Mouse (Mus musculus): ENCODE data around the gene Agap1. TPM values are rescaled to one million over a fixed set of nuclear protein-coding genes. Genes with fewer than 3 reads are reported as not detected.

Gene Agap1
- total and polyA plus RNA-seq, 3 experiments = 0.01 TPM; not detected in 2

- Histone ChIP-seq H3K9me3 (replicated peaks; ENCODE audit: insufficient read depth, low read length) (no peaks in the 10 kb centered on the region), H3K27ac (ENCODE audit: control insufficient read depth, low read depth, low read length) (no peak overlapping the region), H3K36me3 (ENCODE audit: control insufficient read depth in 1 of 2, insufficient read depth in 2 of 2, low read length in 2 of 2) (no peaks in the 10 kb centered on the region), H3K79me2 (ENCODE audit: control insufficient read depth, insufficient read depth, low read length, poor library complexity) (no peaks in the 10 kb centered on the region), H3K27me3 (ENCODE audit: control insufficient read depth in 1 of 2, insufficient read depth in 2 of 2, low read length in 2 of 2) (no peaks in the 10 kb centered on the region), H3K9ac (ENCODE audit: control insufficient read depth, low read depth, low read length, poor library complexity, severe bottlenecking) (no peak overlapping the region), H3K4me3 (ENCODE audit: control insufficient read depth in 1 of 2, insufficient read depth in 1 of 2, low read depth in 2 of 2, low read length in 2 of 2) (no peak overlapping the region), H3K4me1 (ENCODE audit: control insufficient read depth in 1 of 2, insufficient read depth in 2 of 2, low read length in 2 of 2) (no peaks in the 10 kb centered on the region)
- DNase-seq (ENCODE audit: low read depth, low spot score) = no peak
- TF ChIP-seq RAD21 (IDR thresholded peaks at IDR 0.05; ENCODE audit: low read depth, low read length) (no peak), USF2 (IDR thresholded peaks at IDR 0.05; ENCODE audit: borderline replicate concordance in 1 of 2, insufficient read depth in 1 of 2, low read depth in 1 of 2, low read length in 2 of 2) (no peak), ZMIZ1 (IDR thresholded peaks at IDR 0.05; ENCODE audit: low read depth, low read length) (no peak), ELF1 (IDR thresholded peaks at IDR 0.05; ENCODE audit: low read depth, low read length) (no peak), TBP (IDR thresholded peaks at IDR 0.05; ENCODE audit: low read depth, low read length) (no peak), UBTF (IDR thresholded peaks at IDR 0.05; ENCODE audit: borderline replicate concordance, insufficient read depth, low read depth, low read length) (no peak), CTCF (IDR thresholded peaks at IDR 0.05 in 2 of 3, conservative IDR thresholded peaks at IDR 0.05 in 1 of 3; ENCODE audit: control insufficient read depth in 1 of 3, insufficient read depth in 1 of 3, low read depth in 2 of 3, low read length in 3 of 3, poor library complexity in 1 of 3, severe bottlenecking in 1 of 3) (no peak), ZNF384 (IDR thresholded peaks at IDR 0.05; ENCODE audit: low read depth, low read length) (no peak), ZC3H11A (IDR thresholded peaks at IDR 0.05; ENCODE audit: low read depth, low read length) (no peak), MXI1 (IDR thresholded peaks at IDR 0.05; ENCODE audit: low read depth, low read length) (no peak)
Measured at GRCm38 (mm10) chr1:89478571-89479460, 24.2 kb downstream of the Agap1 start.

- DNase-seq (ENCODE audit: low read depth, low spot score) = no peak
- Histone ChIP-seq H3K9ac (ENCODE audit: control insufficient read depth, low read depth, low read length, poor library complexity, severe bottlenecking) (no peak overlapping the region), H3K27me3 (ENCODE audit: control insufficient read depth in 1 of 2, insufficient read depth in 2 of 2, low read length in 2 of 2) (no peaks in the 10 kb centered on the region), H3K4me1 (ENCODE audit: control insufficient read depth in 1 of 2, insufficient read depth in 2 of 2, low read length in 2 of 2) (no peaks in the 10 kb centered on the region), H3K4me3 (ENCODE audit: control insufficient read depth in 1 of 2, insufficient read depth in 1 of 2, low read depth in 2 of 2, low read length in 2 of 2) (no peak overlapping the region), H3K36me3 (ENCODE audit: control insufficient read depth in 1 of 2, insufficient read depth in 2 of 2, low read length in 2 of 2) (no peaks in the 10 kb centered on the region), H3K79me2 (ENCODE audit: control insufficient read depth, insufficient read depth, low read length, poor library complexity) (no peaks in the 10 kb centered on the region), H3K9me3 (replicated peaks; ENCODE audit: insufficient read depth, low read length) (no peaks in the 10 kb centered on the region), H3K27ac (ENCODE audit: control insufficient read depth, low read depth, low read length) (no peak overlapping the region)
- TF ChIP-seq POLR2AphosphoS2 (IDR thresholded peaks at IDR 0.05; ENCODE audit: low read length) (no peak), MEF2A (IDR thresholded peaks at IDR 0.05; ENCODE audit: extremely low read depth, insufficient replicate concordance, low read depth, low read length, poor library complexity, severe bottlenecking) (no peak), TBP (IDR thresholded peaks at IDR 0.05; ENCODE audit: low read depth, low read length) (no peak), POLR2AphosphoS5 (IDR thresholded peaks at IDR 0.05; ENCODE audit: borderline replicate concordance, low read depth, low read length) (no peak), GABPA (IDR thresholded peaks at IDR 0.05; ENCODE audit: low read depth, low read length) (no peak), MYB (IDR thresholded peaks at IDR 0.05; ENCODE audit: low read depth, low read length) (no peak), HCFC1 (IDR thresholded peaks at IDR 0.05; ENCODE audit: low read depth, low read length) (no peak), ZNF384 (IDR thresholded peaks at IDR 0.05; ENCODE audit: low read depth, low read length) (no peak), RAD21 (IDR thresholded peaks at IDR 0.05; ENCODE audit: low read depth, low read length) (no peak), ZKSCAN1 (IDR thresholded peaks at IDR 0.05; ENCODE audit: low read depth, low read length) (no peak), MAFK (IDR thresholded peaks at IDR 0.05; ENCODE audit: borderline replicate concordance, low read depth, low read length) (no peak), ETS1 (IDR thresholded peaks at IDR 0.05; ENCODE audit: low read depth, low read length) (no peak), UBTF (IDR thresholded peaks at IDR 0.05; ENCODE audit: borderline replicate concordance, insufficient read depth, low read depth, low read length) (no peak), NRF1 (IDR thresholded peaks at IDR 0.05; ENCODE audit: insufficient read depth, low read depth, low read length, poor library complexity, severe bottlenecking) (no peak), JUND (IDR thresholded peaks at IDR 0.05; ENCODE audit: low read depth, low read length) (no peak)
Measured at GRCm38 (mm10) chr1:89481154-89481553, 26.5 kb downstream of the Agap1 start.

Measured in MEL (cell line).